Mouse (Mus musculus): Measurements from ENCODE around the gene Mttp. TPM values are rescaled to one million over a fixed set of nuclear protein-coding genes. Genes with fewer than 3 reads are reported as not detected.

The Mttp gene
- total RNA-seq, 2 experiments from 2014 or later: 6.1 to 8.5 TPM

- no peak for DNase-seq (ENCODE audit: low spot score in 2 of 2)
Measured at GRCm38 (mm10) chr3:138058226-138058625, 86.5 kb downstream of the Mttp start.

GRCm38 (mm10) chr3:138056976-138057375, 87.8 kb downstream of the Mttp start:
- no peak for DNase-seq (ENCODE audit: low spot score in 2 of 2)

- no peak for DNase-seq (ENCODE audit: low spot score in 2 of 2)
Measured at GRCm38 (mm10) chr3:138053969-138054368, 90.8 kb downstream of the Mttp start.

- no peak for DNase-seq (ENCODE audit: low spot score in 2 of 2)
Measured at GRCm38 (mm10) chr3:138051431-138051830, 93.3 kb downstream of the Mttp start.

GRCm38 (mm10) chr3:138050772-138051171, 94.0 kb downstream of the Mttp start:
- DNase-seq (ENCODE audit: low spot score in 2 of 2): no peak

GRCm38 (mm10) chr3:138049555-138049954, 95.2 kb downstream of the Mttp start:
- DNase-seq (ENCODE audit: low spot score in 2 of 2): no peak

GRCm38 (mm10) chr3:138043316-138043715, 101.5 kb downstream of the Mttp start:
- DNase-seq (ENCODE audit: low spot score in 2 of 2): no peak

- no peak for DNase-seq (ENCODE audit: low spot score in 2 of 2)
Measured at GRCm38 (mm10) chr3:138041591-138042301, 103.0 kb downstream of the Mttp start.

- DNase-seq (ENCODE audit: low spot score in 2 of 2): no peak
Measured at GRCm38 (mm10) chr3:138040938-138041337, 103.8 kb downstream of the Mttp start.

Other genes with a start within 250 kb of the Mttp start
- gene Lamtor3, start 226.5 kb downstream of the Mttp start, total RNA-seq (2021): 10 to 100 TPM; 74.2 to 75.0 TPM
- 1 to 10 TPM; 3.5 to 4.5 TPM for gene Dapp1, start 163.4 kb downstream of the Mttp start, total RNA-seq (2021)
- gene 1110002E22Rik, start 79.9 kb downstream of the Mttp start, total RNA-seq (2021): 1 to 10 TPM; 2.2 to 3.9 TPM
- under 1 TPM in 1 of 2 experiments, not detected in 1; 0.21 TPM for gene Gm5105, start 77.6 kb downstream of the Mttp start, total RNA-seq (2021)
- gene Trmt10a, start 1.5 kb downstream of the Mttp start, total RNA-seq (2021): 1 to 10 TPM; 4.0 to 4.9 TPM
- gene 4930579F01Rik, start 48.9 kb upstream of the Mttp start, total RNA-seq (2021): not detected
- gene Adh7, start 72.8 kb upstream of the Mttp start, total RNA-seq (2021): not detected
- under 1 TPM; 0.60 to 0.96 TPM for gene Adh1, start 116.0 kb upstream of the Mttp start, total RNA-seq (2021)
- not detected for gene Adh6a, start 168.3 kb upstream of the Mttp start, total RNA-seq (2021)
- not detected for gene Adh6b, start 196.8 kb upstream of the Mttp start, total RNA-seq (2021)

Measured in left cerebral cortex, adult 18-20 months (tissue).